Mouse (Mus musculus) liver, embryonic 14.5 days (tissue): ENCODE data around the gene Rgs7bp. TPM values are rescaled to one million over a fixed set of nuclear protein-coding genes. Genes with fewer than 3 reads are reported as not detected.
A peak's percentile ranks its signal among the peaks of the same experiment; 100 is the strongest.

Experiments
- ATAC-seq: fragments of 200-750 bp; cut with Nextera tagmentation; 2 replicates; pipeline ENCODE4 v1.8.0; 2017; ENCODE audit warnings: moderate number of reproducible peaks, mild to moderate bottlenecking, moderate library complexity; ENCODE audit not compliant: insufficient read depth
- DNase-seq, 3 experiments: peaks; one replicate each; pipeline ENCODE4 v3.0.0-alpha.2; 2012 to 2013; ENCODE audit warnings: low read depth in 3 of 3, low spot score in 3 of 3
- H3K27ac ChIP-seq: fragments of 300-500 bp; sonication (generic); 2 replicates; pipeline ENCODE4 v1.5.1; 2014; ENCODE audit warnings: moderate library complexity, mild to moderate bottlenecking, control low read depth, inconsistent platforms
- H3K27me3 ChIP-seq: fragments of 300-500 bp; sonication (generic); 2 replicates; pipeline ENCODE4 v1.6.1; 2014; ENCODE audit warnings: mild to moderate bottlenecking, low read length, moderate library complexity; ENCODE audit not compliant: control insufficient read depth, insufficient read depth
- H3K36me3 ChIP-seq: fragments of 300-500 bp; sonication (generic); replicated peaks from 2 replicates; pipeline ENCODE4 v1.6.1; 2014; ENCODE audit warnings: low read depth; ENCODE audit not compliant: control insufficient read depth, insufficient read depth
- H3K4me1 ChIP-seq, 2 experiments: fragments of 200-500 bp in 1 of 2; fragments of 300-500 bp in 1 of 2; sonication (generic) in 1 of 2; replicated peaks; 2 replicates each; pipeline ENCODE4 v1.6.1; 2012 to 2014; ENCODE audit warnings: antibody characterized with exemption in 1 of 2, inconsistent platforms in 1 of 2, low read length in 1 of 2; ENCODE audit not compliant: control insufficient read depth in 2 of 2, insufficient read depth in 2 of 2
- H3K4me2 ChIP-seq: fragments of 300-500 bp; sonication (generic); 2 replicates; pipeline ENCODE4 v1.6.1; 2014; ENCODE audit warnings: low read depth, mild to moderate bottlenecking, control low read depth, moderate library complexity
- H3K4me3 ChIP-seq, 2 experiments: fragments of 200-500 bp in 1 of 2; fragments of 300-500 bp in 1 of 2; sonication (generic) in 1 of 2; 2 replicates each; pipeline ENCODE4 v1.5.1; 2012 to 2014; ENCODE audit warnings: low read depth in 2 of 2, low read length in 2 of 2, mild to moderate bottlenecking in 2 of 2, control low read depth in 1 of 2, inconsistent platforms in 1 of 2, moderate library complexity in 1 of 2; ENCODE audit not compliant: insufficient read depth in 1 of 2
- H3K9ac ChIP-seq: fragments of 300-500 bp; sonication (generic); replicated peaks from 2 replicates; pipeline ENCODE4 v1.6.1; 2014; ENCODE audit warnings: mild to moderate bottlenecking, control low read depth, moderate library complexity
- H3K9me3 ChIP-seq: fragments of 300-500 bp; sonication (generic); 2 replicates; pipeline ENCODE4 v1.6.1; 2016; ENCODE audit warnings: low read length, mixed read lengths; ENCODE audit not compliant: control insufficient read depth
- CTCF ChIP-seq: IDR thresholded peaks from 2 replicates; pipeline ENCODE4 v1.5.1; 2016; ENCODE audit warnings: antibody characterized with exemption, low read depth, control low read depth
- EP300 ChIP-seq: IDR thresholded peaks from 2 replicates; pipeline ENCODE4 v1.6.1; 2016; ENCODE audit warnings: antibody characterized with exemption, low read depth
- WGBS: fragments of 180-500 bp; shearing (Covaris S2); extraction: QIAGEN DNeasy Blood & Tissue Kit; methylation state at CpG from one replicate; pipeline ENCODE4 v1.1.7; 2014; ENCODE audit not compliant: insufficient replicate concordance; 5-methylcytosine and 5-hydroxymethylcytosine counted together
- polyA plus RNA-seq, 2 experiments: library from polyadenylated mRNA; depleted of rRNA in 1 of 2; stranded (reverse) in 1 of 2; unstranded in 1 of 2; fragments of >200 nt; fragmentation: Nextera tagmentation in 1 of 2; extraction: Ambion mirVana in 1 of 2; gene quantifications; 2 replicates each; pipeline versions ENCODE4 v1.2.1 to v1.2.3; 2012 to 2014

The Rgs7bp gene
- polyA plus RNA-seq (2012; rRNA removed) (0.17 and 0.23 TPM in 2 replicates), polyA plus RNA-seq (2014; fragmentation: Nextera tagmentation; extraction: Ambion mirVana) (0.20 and 0.24 TPM in 2 replicates)

- no peak for TF ChIP-seq CTCF
- TF ChIP-seq EP300, result no peak
- no peak for DNase-seq
- WGBS, result under 1% methylated on average over 70 of the region's 75 CpGs
- Histone ChIP-seq H3K4me1 (peaks cover 0 to 2% of the 10 kb centered on the region in 2 experiments; a peak in 1 of 4 replicates), H3K36me3 (no peaks in the 10 kb centered on the region), H3K27ac (no peak within 1 kb of the TSS), H3K4me3 (peak within 1 kb of the TSS; percentile 30 to 46), H3K9me3 (no peaks in the 10 kb centered on the region), H3K27me3 (peaks cover 38% of the 10 kb centered on the region), H3K4me2 (peak within 1 kb of the TSS; percentile 61), H3K9ac (no peak within 1 kb of the TSS)
- ATAC-seq, result peak; percentile 42
Observed at GRCm38 (mm10) chr13:105054181-105054940, at the start of gene Rgs7bp. Gene Rgs7bp, minus strand, starts transcription at chr13:105054930.

DNA sequence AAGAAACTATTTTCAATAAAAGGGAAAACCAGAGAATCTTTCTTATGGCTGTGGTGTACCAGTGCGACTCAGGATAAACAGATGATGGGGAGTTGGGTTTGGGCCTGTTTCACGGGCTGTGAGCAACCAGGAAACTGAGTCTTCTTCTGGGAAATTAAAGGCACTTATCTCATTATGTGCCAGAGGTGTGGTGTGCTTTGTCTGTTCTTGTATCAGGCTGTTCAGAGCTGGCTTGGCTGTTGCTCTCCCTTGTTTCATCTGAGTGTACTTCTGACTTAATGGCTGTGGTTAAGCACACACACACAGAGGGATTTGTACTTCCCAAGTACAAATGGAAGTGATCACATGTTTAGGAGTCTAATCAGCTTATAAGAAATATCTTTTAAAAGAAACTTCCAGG is 49.7 kb upstream of the Rgs7bp start:
- Histone ChIP-seq H3K27me3 (no peaks in the 10 kb centered on the region), H3K27ac (no peak overlapping the region), H3K4me2 (no peak overlapping the region), H3K36me3 (no peaks in the 10 kb centered on the region), H3K4me3 (no peak overlapping the region), H3K9ac (no peak overlapping the region), H3K4me1 (0 out of 4 replicates have a peak, but pooled peaks cover 0 to 5% of the 10 kb centered on the region in 2 experiments), H3K9me3 (no peaks in the 10 kb centered on the region)
- DNase-seq (no peak), ATAC-seq (peak; percentile 37; the same call in 1 of the 2 replicates)
- WGBS, result 37% methylated on average over 2 of the region's 2 CpGs
- TF ChIP-seq EP300 (no peak), CTCF (no peak)

DNA sequence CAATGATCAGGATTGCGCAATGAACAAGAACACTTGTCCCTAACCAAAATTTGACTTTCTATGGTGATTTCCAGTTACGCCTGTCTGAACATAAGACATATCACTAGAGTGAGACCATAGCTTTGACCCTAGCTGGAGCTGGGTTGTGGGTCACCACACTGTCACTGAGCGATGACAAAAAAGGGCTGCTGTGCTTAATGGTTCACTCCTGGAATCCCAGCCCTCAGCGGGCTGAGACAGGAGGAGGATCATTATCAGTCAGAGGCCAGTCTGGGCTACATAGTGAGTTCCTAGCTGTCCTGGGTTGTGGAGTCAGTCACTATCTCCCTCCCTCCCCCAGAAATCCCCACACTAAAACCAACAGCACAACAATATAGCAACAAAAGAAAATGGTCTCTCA is 46.0 kb upstream of the Rgs7bp start:
- Histone ChIP-seq H3K4me1 (0 out of 4 replicates have a peak, but pooled peaks cover 0 to 5% of the 10 kb centered on the region in 2 experiments), H3K9me3 (no peaks in the 10 kb centered on the region), H3K27ac (no peak overlapping the region), H3K27me3 (no peaks in the 10 kb centered on the region), H3K4me3 (no peak overlapping the region), H3K9ac (no peak overlapping the region), H3K4me2 (no peak overlapping the region), H3K36me3 (no peaks in the 10 kb centered on the region)
- TF ChIP-seq EP300 (no peak), CTCF (no peak)
- ATAC-seq, result no peak
- no peak for DNase-seq
- WGBS, result 66% methylated on average over 4 of the region's 4 CpGs

GRCm38 (mm10) chr13:105096316-105096715 is 41.6 kb upstream of the Rgs7bp start:
- TF ChIP-seq EP300, result no peak
- TF ChIP-seq CTCF, result no peak
- Histone ChIP-seq H3K9ac (no peak overlapping the region), H3K27me3 (no peaks in the 10 kb centered on the region), H3K36me3 (no peaks in the 10 kb centered on the region), H3K4me2 (no peak overlapping the region), H3K27ac (no peak overlapping the region), H3K9me3 (no peaks in the 10 kb centered on the region), H3K4me1 (no peaks in the 10 kb centered on the region), H3K4me3 (no peak overlapping the region)
- 61% methylated on average over 2 of the region's 2 CpGs for WGBS
- DNase-seq, result no peak
- no peak for ATAC-seq

GRCm38 (mm10) chr13:105089276-105089675 is 34.5 kb upstream of the Rgs7bp start:
- H3K4me2 ChIP-seq, result no peak overlapping the region
- no peak overlapping the region for H3K9ac ChIP-seq
- no peaks in the 10 kb centered on the region for H3K4me1 ChIP-seq
- no peaks in the 10 kb centered on the region for H3K27me3 ChIP-seq
- ATAC-seq (no peak), DNase-seq (no peak)
- no peaks in the 10 kb centered on the region for H3K36me3 ChIP-seq
- no peaks in the 10 kb centered on the region for H3K9me3 ChIP-seq
- 57% methylated on average over 3 of the region's 3 CpGs for WGBS
- no peak overlapping the region for H3K4me3 ChIP-seq
- TF ChIP-seq EP300 (no peak), CTCF (no peak)
- no peak overlapping the region for H3K27ac ChIP-seq
